Mouse (Mus musculus): ENCODE data around the gene Hmces.

Hmces gene

GRCm38 (mm10) chr6:87913661-87914325, at the start of gene Hmces:
Gene Hmces, plus strand, starts transcription at chr6:87913935.
- DNase-seq (ENCODE audit: low read depth, low spot score) = peak; percentile 52

GRCm38 (mm10) chr6:87866211-87866610, 47.5 kb upstream of the Hmces start:
- DNase-seq (ENCODE audit: low read depth, low spot score) = no peak

GRCm38 (mm10) chr6:87867256-87867655, 46.5 kb upstream of the Hmces start:
- no peak for DNase-seq (ENCODE audit: low read depth, low spot score)

- DNase-seq (ENCODE audit: low read depth, low spot score) = no peak
Measured at GRCm38 (mm10) chr6:87868871-87869506, 44.7 kb upstream of the Hmces start.

GRCm38 (mm10) chr6:87870440-87870839, 43.3 kb upstream of the Hmces start:
- DNase-seq (ENCODE audit: low read depth, low spot score) = no peak

GRCm38 (mm10) chr6:87871240-87871639, 42.5 kb upstream of the Hmces start:
- DNase-seq (ENCODE audit: low read depth, low spot score) = no peak

- no peak for DNase-seq (ENCODE audit: low read depth, low spot score)
Measured at GRCm38 (mm10) chr6:87873104-87873503, 40.6 kb upstream of the Hmces start.

GRCm38 (mm10) chr6:87873963-87874362, 39.8 kb upstream of the Hmces start:
- no peak for DNase-seq (ENCODE audit: low read depth, low spot score)

- no peak for DNase-seq (ENCODE audit: low read depth, low spot score)
Measured at GRCm38 (mm10) chr6:87875083-87875482, 38.7 kb upstream of the Hmces start.

GRCm38 (mm10) chr6:87875562-87875961, 38.2 kb upstream of the Hmces start:
- DNase-seq (ENCODE audit: low read depth, low spot score) = no peak

- no peak for DNase-seq (ENCODE audit: low read depth, low spot score)
Measured at GRCm38 (mm10) chr6:87876068-87876643, 37.6 kb upstream of the Hmces start.

GRCm38 (mm10) chr6:87879010-87879409, 34.7 kb upstream of the Hmces start:
- DNase-seq (ENCODE audit: low read depth, low spot score) = no peak

- DNase-seq (ENCODE audit: low read depth, low spot score) = no peak
Measured at GRCm38 (mm10) chr6:87879628-87880027, 34.1 kb upstream of the Hmces start.

- DNase-seq (ENCODE audit: low read depth, low spot score) = no peak
Measured at GRCm38 (mm10) chr6:87882221-87882620, 31.5 kb upstream of the Hmces start.

GRCm38 (mm10) chr6:87882816-87883215, 30.9 kb upstream of the Hmces start:
- DNase-seq (ENCODE audit: low read depth, low spot score) = peak; percentile 94

- no peak for DNase-seq (ENCODE audit: low read depth, low spot score)
Measured at GRCm38 (mm10) chr6:87886721-87887120, 27.0 kb upstream of the Hmces start.

GRCm38 (mm10) chr6:87887594-87888233, 26.0 kb upstream of the Hmces start, which contains the start of gene Copg1:
Gene Copg1, plus strand, starts transcription at chr6:87887814.
- peak; percentile 97 for DNase-seq (ENCODE audit: low read depth, low spot score)

- DNase-seq (ENCODE audit: low read depth, low spot score) = no peak
Measured at GRCm38 (mm10) chr6:87893931-87894330, 19.8 kb upstream of the Hmces start.

- no peak for DNase-seq (ENCODE audit: low read depth, low spot score)
Measured at GRCm38 (mm10) chr6:87898028-87898427, 15.7 kb upstream of the Hmces start.

GRCm38 (mm10) chr6:87906632-87907031, 7.1 kb upstream of the Hmces start:
- DNase-seq (ENCODE audit: low read depth, low spot score) = no peak

GRCm38 (mm10) chr6:87909181-87909580, 4.6 kb upstream of the Hmces start:
- DNase-seq (ENCODE audit: low read depth, low spot score) = peak; percentile 41

- DNase-seq (ENCODE audit: low read depth, low spot score) = no peak
Measured at GRCm38 (mm10) chr6:87911559-87911958, 2.2 kb upstream of the Hmces start.
